Mouse (Mus musculus) bone marrow, adult 2 months (tissue): Measurements from ENCODE around the gene Bri3bp. TPM values are rescaled to one million over a fixed set of nuclear protein-coding genes. Genes with fewer than 3 reads are reported as not detected.
A peak's percentile ranks its signal among the peaks of the same experiment; 100 is the strongest.
"Not testable (repeated sequence)": the region's sequence is repeated elsewhere in the genome, so short reads cannot be mapped to it uniquely, and the experiment has no call there.

ENCODE experiments used
- H3K27ac ChIP-seq: fragments of 200-500 bp; 2 replicates; pipeline ENCODE4 v1.5.1; 2012; ENCODE audit warnings: low read depth, mild to moderate bottlenecking, control low read depth, inconsistent platforms, low read length; ENCODE audit not compliant: control insufficient read depth, poor library complexity, insufficient read depth
- H3K4me1 ChIP-seq: fragments of 200-500 bp; 2 replicates; pipeline ENCODE4 v1.6.1; 2011; ENCODE audit warnings: low read length; ENCODE audit not compliant: control insufficient read depth, insufficient read depth
- H3K4me3 ChIP-seq: fragments of 200-500 bp; replicated peaks from 2 replicates; pipeline ENCODE3; 2011; ENCODE audit warnings: mild to moderate bottlenecking, low read depth, low read length, control low read depth; ENCODE audit not compliant: control insufficient read depth
- CTCF ChIP-seq: fragments of 200-500 bp; IDR thresholded peaks from 2 replicates; pipeline ENCODE4 v1.5.1; 2011; ENCODE audit warnings: low read length, control low read depth; ENCODE audit not compliant: control insufficient read depth, insufficient read depth
- POLR2A ChIP-seq: fragments of 200-500 bp; IDR thresholded peaks from 2 replicates; pipeline ENCODE4 v1.6.1; 2011; ENCODE audit warnings: low read depth, mild to moderate bottlenecking, control low read depth, low read length, borderline replicate concordance; ENCODE audit not compliant: control insufficient read depth
- WGBS: fragments of 180-500 bp; shearing (Covaris S2); methylation state at CpG from one replicate; pipeline ENCODE4 v1.1.7; 2018; 5-methylcytosine and 5-hydroxymethylcytosine counted together
- polyA plus RNA-seq: library from polyadenylated mRNA; stranded (reverse); fragments of >200 nt; gene quantifications from 2 replicates; pipeline ENCODE4 v1.2.4, GENCODE M21; 2011; ENCODE audit warnings: low replicate concordance; ENCODE audit not compliant: missing spikeins, insufficient read depth, insufficient read length

The Bri3bp gene
- polyA plus RNA-seq, 1 experiment: 4.1 TPM

- peak; percentile 22; the same call in 1 of the 2 replicates for TF ChIP-seq POLR2A
- no peak for TF ChIP-seq CTCF
- WGBS: 6% methylated on average over 20 of the region's 20 CpGs
Observed at GRCm38 (mm10) chr5:125406322-125407016, 34.9 kb upstream of the Bri3bp start.

GRCm38 (mm10) chr5:125407020-125407830 lies 34.1 kb upstream of the Bri3bp start:
- TF ChIP-seq CTCF (no peak), POLR2A (no peak)
- Histone ChIP-seq H3K4me3 (no peak overlapping the region), H3K4me1 (peaks cover 2% of the 10 kb centered on the region; the same call in 1 of the 2 replicates), H3K27ac (no peak overlapping the region)
- 55% methylated on average over 13 of the region's 13 CpGs for WGBS

More at GRCm38 (mm10) chr5:125406322-125407016, 34.9 kb upstream of the Bri3bp start:
- Histone ChIP-seq H3K4me3 (peak overlapping the region; percentile 71), H3K4me1 (peaks cover 2% of the 10 kb centered on the region; the same call in 1 of the 2 replicates), H3K27ac (peak overlapping the region; percentile 67)

- TF ChIP-seq CTCF: no peak
- no peak for TF ChIP-seq POLR2A
- Histone ChIP-seq H3K4me3 (no peak overlapping the region), H3K27ac (no peak overlapping the region), H3K4me1 (peaks cover 2% of the 10 kb centered on the region; the same call in 1 of the 2 replicates)
- WGBS: 68% methylated on average over 14 of the region's 14 CpGs
Observed at GRCm38 (mm10) chr5:125407910-125408575, 33.3 kb upstream of the Bri3bp start.

DNA sequence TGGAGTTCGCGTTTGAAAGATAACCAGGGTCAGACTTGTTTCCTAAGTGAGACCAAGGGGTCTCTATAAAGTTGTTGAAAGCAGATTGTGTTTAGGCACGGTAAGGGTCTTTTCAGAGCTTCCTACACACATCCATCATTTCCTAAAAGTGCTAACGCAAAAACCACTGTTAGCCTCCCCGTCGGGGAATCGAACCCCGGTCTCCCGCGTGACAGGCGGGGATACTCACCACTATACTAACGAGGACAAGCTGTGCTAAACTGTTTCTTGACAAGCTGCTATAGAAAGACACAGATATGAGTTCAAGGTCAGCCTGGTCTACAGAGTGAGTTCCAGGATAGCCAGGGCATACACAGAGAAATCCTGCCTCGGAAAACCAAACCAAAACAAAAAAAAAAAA lies 32.5 kb upstream of the Bri3bp start:
- H3K4me3 ChIP-seq: peak overlapping the region; percentile 42
- H3K27ac ChIP-seq: no peak overlapping the region
- H3K4me1 ChIP-seq: peaks cover 2% of the 10 kb centered on the region; the same call in 1 of the 2 replicates
- whole genome bisulfite sequencing: 2% methylated on average over 13 of the region's 13 CpGs
- no peak for TF ChIP-seq POLR2A
- no peak for TF ChIP-seq CTCF

DNA sequence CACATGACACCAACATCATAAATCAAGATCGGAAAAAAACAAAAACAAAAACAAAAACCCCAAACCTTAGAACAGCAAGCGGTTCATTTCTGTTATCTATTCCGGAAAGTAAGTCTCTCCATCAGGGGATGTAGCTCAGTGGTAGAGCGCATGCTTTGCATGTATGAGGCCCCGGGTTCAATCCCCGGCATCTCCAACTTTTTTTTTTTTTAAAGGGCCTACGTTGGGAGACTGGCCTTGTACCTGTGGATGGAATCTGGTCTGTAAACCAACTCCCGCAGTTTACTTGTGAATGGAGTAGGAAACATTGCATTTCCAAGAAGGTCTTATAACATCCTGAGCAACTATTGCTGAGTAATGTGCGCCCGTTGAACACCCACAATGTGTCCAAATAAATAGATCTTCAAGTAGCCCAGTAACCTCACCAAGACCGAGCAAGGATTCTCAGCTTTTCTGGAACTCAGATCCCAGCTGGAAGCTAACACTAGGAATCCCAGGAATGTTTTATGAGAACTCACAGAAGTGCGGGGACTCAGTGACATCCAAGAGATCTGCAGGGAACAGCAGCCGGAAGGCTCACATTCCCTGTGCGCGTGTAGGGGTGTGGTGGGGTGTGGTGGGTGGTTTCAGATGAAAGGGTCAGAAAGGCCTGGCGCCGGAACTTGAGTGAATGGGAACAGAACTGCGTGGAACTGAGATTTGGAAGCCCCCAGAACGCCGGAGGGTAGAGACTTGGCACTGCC lies 31.8 kb upstream of the Bri3bp start:
- Histone ChIP-seq H3K27ac (no peak overlapping the region), H3K4me1 (peaks cover 2% of the 10 kb centered on the region; the same call in 1 of the 2 replicates), H3K4me3 (peak overlapping the region; percentile 42)
- 60% methylated on average over 20 of the region's 20 CpGs for WGBS
- TF ChIP-seq CTCF (no peak), POLR2A (no peak)

- TF ChIP-seq CTCF: peak; percentile 66
- TF ChIP-seq POLR2A: no peak
- no peak overlapping the region for H3K4me3 ChIP-seq
- no peak overlapping the region for H3K27ac ChIP-seq
- 58% methylated on average over 5 of the region's 5 CpGs for WGBS
- peaks cover 1% of the 10 kb centered on the region; the same call in 1 of the 2 replicates for H3K4me1 ChIP-seq
Observed at GRCm38 (mm10) chr5:125411972-125412530, 29.3 kb upstream of the Bri3bp start.

DNA sequence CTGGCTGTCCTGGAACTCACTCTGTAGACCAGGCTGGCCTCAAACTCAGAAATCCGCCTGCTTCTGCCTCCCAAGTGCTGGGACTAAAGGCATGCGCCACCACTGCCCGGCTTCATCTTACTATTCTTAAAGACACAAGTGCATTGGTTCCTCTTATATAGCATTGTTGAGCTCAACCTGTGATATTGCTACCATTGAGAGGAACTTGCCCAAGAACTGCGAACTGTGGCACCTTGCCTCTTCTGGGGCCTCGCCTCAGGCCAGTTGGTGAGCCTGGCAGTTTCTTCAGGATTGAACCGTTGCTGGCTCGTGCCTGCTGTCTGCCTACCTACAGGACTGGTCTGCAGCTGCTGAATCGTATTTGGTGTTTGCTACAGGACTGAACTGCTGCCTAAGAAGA lies 28.8 kb upstream of the Bri3bp start:
- H3K27ac ChIP-seq, H3K4me1 ChIP-seq, H3K4me3 ChIP-seq: not testable (repeated sequence)
- 48% methylated on average over 8 of the region's 8 CpGs for WGBS
